Mouse (Mus musculus) lung, postnatal 36 days (tissue): ENCODE measurements around the gene Wdr25.

Experiments used
- DNase-seq: peaks from one replicate; pipeline ENCODE4 v3.0.0; 2022; ENCODE audit warnings: mixed read lengths

The Wdr25 gene

GRCm38 (mm10) chr12:109071248-109071647 lies 177.8 kb downstream of the Wdr25 start:
- peak; percentile 30 for DNase-seq

- DNase-seq = peak; percentile 12
Observed at GRCm38 (mm10) chr12:109074106-109074505, 180.7 kb downstream of the Wdr25 start.

- DNase-seq = no peak
Observed at GRCm38 (mm10) chr12:109074777-109075285, 181.4 kb downstream of the Wdr25 start.

GRCm38 (mm10) chr12:109077036-109077435 lies 183.6 kb downstream of the Wdr25 start:
- no peak for DNase-seq
